16 mouse cellular contexts compared by ENCODE assay signal in genomic region chr12:83309031-83309804, GRCm38 (mm10).
DNase-seq lines count a peak whose midpoint lies in the region; ATAC-seq and TF ChIP-seq lines count a peak whose summit lies in the region.
"Had no signal": no experiment of that assay in that cellular context is flagged by ENCODE, and none has a peak within 500 bp of the region (broad histone marks: within the 10 kb centered on the region; RNA-seq: fewer than 3 reads in every experiment).

No protein-coding gene starts in this region.

- no peak overlapping the region for H3K4me3 ChIP-seq in hindbrain, embryonic 13.5 days
- no peak overlapping the region for H3K4me3 ChIP-seq in hindbrain, postnatal 0 days (ENCODE audit: low read length)
- peak overlapping the region; percentile 1 to 33; a peak in 3 of 4 replicates for H3K4me3 ChIP-seq in MEL (ENCODE audit: control insufficient read depth in 1 of 2, insufficient read depth in 1 of 2, low read depth in 2 of 2, low read length in 2 of 2)
- H3K4me3 ChIP-seq in megakaryocyte, embryonic 14.5 days (replicated peaks): peak overlapping the region; percentile 0
- H3K4me3 ChIP-seq: forebrain, embryonic 15.5 days; kidney, embryonic 15.5 days; midbrain, embryonic 13.5 days; neural tube, embryonic 13.5 days had no signal

- 0 out of 4 replicates have a peak, but pooled peaks of 1 of the 2 experiments have one; percentile 35 for TF ChIP-seq POLR2A in MEL (IDR thresholded peaks at IDR 0.05; ENCODE audit: control insufficient read depth in 1 of 2, insufficient read depth in 1 of 2, low read depth in 1 of 2, low read length in 2 of 2, poor library complexity in 1 of 2)

- no peak overlapping the region for H3K4me2 ChIP-seq in hindbrain, embryonic 13.5 days
- no peak overlapping the region for H3K4me2 ChIP-seq in hindbrain, postnatal 0 days (ENCODE audit: low read depth, low read length)
- H3K4me2 ChIP-seq: forebrain, embryonic 15.5 days; kidney, embryonic 15.5 days; midbrain, embryonic 13.5 days; neural tube, embryonic 13.5 days had no signal

- H3K4me1 ChIP-seq in hindbrain, embryonic 13.5 days (replicated peaks): peaks cover 27% of the 10 kb centered on the region
- no peaks in the 10 kb centered on the region for H3K4me1 ChIP-seq in hindbrain, postnatal 0 days (ENCODE audit: insufficient read depth, low read length)
- H3K4me1 ChIP-seq in MEL (ENCODE audit: control insufficient read depth in 1 of 2, insufficient read depth in 2 of 2, low read length in 2 of 2): peaks cover 6 to 14% of the 10 kb centered on the region in 2 experiments
- H3K4me1 ChIP-seq in megakaryocyte, embryonic 14.5 days: peaks cover 18% of the 10 kb centered on the region
- H3K4me1 ChIP-seq: forebrain, embryonic 15.5 days; midbrain, embryonic 13.5 days had no signal

- no peaks in the 10 kb centered on the region for H3K9me3 ChIP-seq in hindbrain, embryonic 13.5 days
- no peaks in the 10 kb centered on the region for H3K9me3 ChIP-seq in hindbrain, postnatal 0 days (ENCODE audit: low read length)
- no peaks in the 10 kb centered on the region for H3K9me3 ChIP-seq in MEL (replicated peaks; ENCODE audit: insufficient read depth, low read length)
- no peaks in the 10 kb centered on the region for H3K9me3 ChIP-seq in megakaryocyte, embryonic 14.5 days
- H3K9me3 ChIP-seq: forebrain, embryonic 15.5 days; kidney, embryonic 15.5 days; midbrain, embryonic 13.5 days; neural tube, embryonic 13.5 days had no signal

- H3K36me3 ChIP-seq in hindbrain, embryonic 13.5 days: no peaks in the 10 kb centered on the region
- no peaks in the 10 kb centered on the region for H3K36me3 ChIP-seq in hindbrain, postnatal 0 days (ENCODE audit: insufficient read depth, low read length)
- peaks cover 0 to 9% of the 10 kb centered on the region in 2 experiments; a peak in 2 of 4 replicates for H3K36me3 ChIP-seq in MEL (ENCODE audit: control insufficient read depth in 1 of 2, insufficient read depth in 2 of 2, low read length in 2 of 2)
- no peaks in the 10 kb centered on the region for H3K36me3 ChIP-seq in megakaryocyte, embryonic 14.5 days (replicated peaks; ENCODE audit: low read length)
- H3K36me3 ChIP-seq: forebrain, embryonic 15.5 days; kidney, embryonic 15.5 days; midbrain, embryonic 13.5 days; neural tube, embryonic 13.5 days had no signal

- no peak for ATAC-seq in hindbrain, embryonic 13.5 days (ENCODE audit: low FRiP score)
- no peak for ATAC-seq in hindbrain, postnatal 0 days
- ATAC-seq in erythroblast, adult 5-6 weeks (replicated peaks; ENCODE audit: low FRiP score, poor library complexity, severe bottlenecking): peak; percentile 90
- ATAC-seq: forebrain, embryonic 15.5 days; midbrain, embryonic 13.5 days had no signal

- no peak for TF ChIP-seq CTCF in hindbrain, postnatal 0 days (IDR thresholded peaks at IDR 0.05; ENCODE audit: low read depth)
- TF ChIP-seq CTCF in MEL (IDR thresholded peaks at IDR 0.05 in 2 of 3, conservative IDR thresholded peaks at IDR 0.05 in 1 of 3; ENCODE audit: control insufficient read depth in 1 of 3, insufficient read depth in 1 of 3, low read depth in 2 of 3, low read length in 3 of 3, poor library complexity in 1 of 3, severe bottlenecking in 1 of 3): no peak

- no peaks in the 10 kb centered on the region for H3K27me3 ChIP-seq in hindbrain, embryonic 13.5 days
- H3K27me3 ChIP-seq in hindbrain, postnatal 0 days (ENCODE audit: insufficient read depth, low read length): no peaks in the 10 kb centered on the region
- H3K27me3 ChIP-seq in MEL (ENCODE audit: control insufficient read depth in 1 of 2, insufficient read depth in 2 of 2, low read length in 2 of 2): no peaks in the 10 kb centered on the region
- H3K27me3 ChIP-seq in megakaryocyte, embryonic 14.5 days (replicated peaks): peaks cover 4% of the 10 kb centered on the region
- H3K27me3 ChIP-seq: forebrain, embryonic 15.5 days; kidney, embryonic 15.5 days; midbrain, embryonic 13.5 days; neural tube, embryonic 13.5 days had no signal

- TF ChIP-seq EP300 in MEL (IDR thresholded peaks at IDR 0.05; ENCODE audit: low read depth in 1 of 2, low read length in 2 of 2): peak; percentile 86 to 87

- 85% methylated on average over 11 of the region's 11 CpGs for WGBS in hindbrain, embryonic 13.5 days
- WGBS in hindbrain, postnatal 0 days: 84% methylated on average over 11 of the region's 11 CpGs

- no peak for TF ChIP-seq RAD21 in MEL (IDR thresholded peaks at IDR 0.05; ENCODE audit: low read depth, low read length)

- peak overlapping the region; percentile 40; the same call in 1 of the 2 replicates for H3K27ac ChIP-seq in hindbrain, embryonic 13.5 days
- H3K27ac ChIP-seq in hindbrain, postnatal 0 days: no peak overlapping the region
- peak overlapping the region; percentile 79 for H3K27ac ChIP-seq in MEL (ENCODE audit: control insufficient read depth, low read depth, low read length)
- H3K27ac ChIP-seq: forebrain, embryonic 15.5 days; kidney, embryonic 15.5 days; midbrain, embryonic 13.5 days had no signal

- no peak for DNase-seq in hindbrain, postnatal 0 days (ENCODE audit: low spot score)
- peak; percentile 90 for DNase-seq in MEL (ENCODE audit: low read depth, low spot score)
- DNase-seq in lung, postnatal 36 days: no peak
- DNase-seq in layer of hippocampus, adult 18-20 months (ENCODE audit: low spot score in 2 of 2): no peak
- DNase-seq: gastrocnemius, postnatal 36 days; heart, postnatal 36 days; layer of hippocampus, postnatal 36 days; lung, adult 18-20 months; right cerebral cortex, postnatal 14 days had no signal

- H3K9ac ChIP-seq in hindbrain, embryonic 13.5 days: no peak overlapping the region
- no peak overlapping the region for H3K9ac ChIP-seq in hindbrain, postnatal 0 days (replicated peaks; ENCODE audit: low read length)
- peak overlapping the region; percentile 57 for H3K9ac ChIP-seq in MEL (ENCODE audit: control insufficient read depth, low read depth, low read length, poor library complexity, severe bottlenecking)
- H3K9ac ChIP-seq: forebrain, embryonic 15.5 days; kidney, embryonic 15.5 days; midbrain, embryonic 13.5 days; neural tube, embryonic 13.5 days had no signal

- no peaks in the 10 kb centered on the region for H3K79me2 ChIP-seq in MEL (ENCODE audit: control insufficient read depth, insufficient read depth, low read length, poor library complexity)

TF ChIP-seq in MEL, 35 proteins besides CTCF, POLR2A, EP300 and RAD21:
- TF ChIP-seq TAL1 (IDR thresholded peaks at IDR 0.05; ENCODE audit: low read length) (peak; percentile 96), MAZ (IDR thresholded peaks at IDR 0.05; ENCODE audit: low read depth, low read length) (0 out of 2 replicates have a peak, but pooled peaks have one; percentile 52), SMC3 (IDR thresholded peaks at IDR 0.05; ENCODE audit: low read depth, low read length) (peak; percentile 24; the same call in 1 of the 2 replicates), ETS1 (IDR thresholded peaks at IDR 0.05; ENCODE audit: low read depth, low read length) (peak; percentile 35; the same call in 1 of the 2 replicates), JUND (IDR thresholded peaks at IDR 0.05; ENCODE audit: low read depth, low read length) (no peak), BHLHE40 (IDR thresholded peaks at IDR 0.05; ENCODE audit: borderline replicate concordance, low read depth, low read length) (no peak), SIN3A (IDR thresholded peaks at IDR 0.05; ENCODE audit: low read length) (0 out of 2 replicates have a peak, but pooled peaks have one; percentile 21), MEF2A (IDR thresholded peaks at IDR 0.05; ENCODE audit: extremely low read depth, insufficient replicate concordance, low read depth, low read length, poor library complexity, severe bottlenecking) (peak; percentile 71; the same call in 1 of the 2 replicates), ZKSCAN1 (IDR thresholded peaks at IDR 0.05; ENCODE audit: low read depth, low read length) (no peak), GABPA (IDR thresholded peaks at IDR 0.05; ENCODE audit: low read depth, low read length) (no peak), TBP (IDR thresholded peaks at IDR 0.05; ENCODE audit: low read depth, low read length) (peak; percentile 43; the same call in 1 of the 2 replicates), MAX (IDR thresholded peaks at IDR 0.05; ENCODE audit: low read length) (no peak), HCFC1 (IDR thresholded peaks at IDR 0.05; ENCODE audit: low read depth, low read length) (peak; percentile 52; the same call in 1 of the 2 replicates), TCF12 (IDR thresholded peaks at IDR 0.05; ENCODE audit: low read depth, low read length) (peak; percentile 92), NELFE (IDR thresholded peaks at IDR 0.05; ENCODE audit: low read depth, low read length) (peak; percentile 45; the same call in 1 of the 2 replicates), GATA1 (IDR thresholded peaks at IDR 0.05; ENCODE audit: low read depth, low read length) (peak; percentile 77), POLR2AphosphoS2 (IDR thresholded peaks at IDR 0.05; ENCODE audit: low read length) (no peak), RCOR1 (IDR thresholded peaks at IDR 0.05; ENCODE audit: low read depth, low read length) (peak; percentile 39; the same call in 1 of the 2 replicates)

Comparison
In these comparisons a context has a peak if more than half of its experiments do, and no peak if none do; other contexts are left out.
1. H3K4me3 ChIP-seq: peak in MEL (2 of 2) and megakaryocyte, embryonic 14.5 days (single experiment); none in hindbrain, embryonic 13.5 days (single experiment) and hindbrain, postnatal 0 days (single experiment).